Mouse (Mus musculus): ENCODE measurements around the gene Fam227b.
A peak's percentile ranks its signal among the peaks of the same experiment; 100 is the strongest.

- TF ChIP-seq CTCF (IDR thresholded peaks at IDR 0.05) (peak; percentile 75), POLR2A (IDR thresholded peaks at IDR 0.05; ENCODE audit: insufficient read depth, low read depth, low read length) (no peak)
Observed at GRCm38 (mm10) chr2:126006088-126006487, 145.7 kb downstream of the Fam227b start.
